Mouse (Mus musculus): ENCODE results near the gene Il1b.

GRCm38 (mm10) chr2:129419361-129419880 is 48.5 kb upstream of the Il1b start:
- TF ChIP-seq CTCF (IDR thresholded peaks at IDR 0.05; ENCODE audit: low read depth) (no peak), EP300 (optimal IDR thresholded peaks at IDR 0.05) (no peak)

Measured in stomach, postnatal 0 days (tissue).